In the genomic region with DNA sequence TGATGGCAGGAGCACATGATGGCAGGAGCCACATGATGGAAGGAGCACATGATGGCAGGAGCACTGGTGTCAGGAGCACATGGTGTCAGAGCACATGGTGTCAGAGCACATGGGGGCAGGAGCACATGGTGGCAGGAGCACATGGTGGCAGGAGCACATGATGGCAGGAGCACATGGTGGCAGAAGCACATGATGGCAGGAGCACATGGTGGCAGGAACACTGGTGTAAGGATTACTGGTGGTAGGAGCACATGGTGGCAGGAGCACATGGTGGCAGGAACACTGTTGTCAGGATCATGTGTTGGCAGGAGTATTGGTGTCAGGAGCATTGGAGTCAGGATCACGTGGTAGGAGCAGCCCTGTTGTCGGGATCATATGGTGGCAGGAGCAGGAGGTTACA, we compare ENCODE assay signal across 20 mouse cellular contexts. TPM values are rescaled to one million over a fixed set of nuclear protein-coding genes. Genes with fewer than 3 reads are reported as not detected.
DNase-seq lines count a peak whose midpoint lies in the region; ATAC-seq and TF ChIP-seq lines count a peak whose summit lies in the region.
"Had no signal": no experiment of that assay in that cellular context is flagged by ENCODE, and none has a peak within 500 bp of the region (broad histone marks: within the 10 kb centered on the region; RNA-seq: fewer than 3 reads in every experiment).

No protein-coding gene starts in this region.

- no peak for TF ChIP-seq POLR2A in MEL (IDR thresholded peaks at IDR 0.05; ENCODE audit: control insufficient read depth in 1 of 2, insufficient read depth in 1 of 2, low read depth in 1 of 2, low read length in 2 of 2, poor library complexity in 1 of 2)

- 0 out of 2 replicates have a peak, but pooled peaks have one; percentile 9 for ATAC-seq in kidney, postnatal 0 days (replicated peaks; ENCODE audit: low FRiP score, low read depth)
- peak; percentile 29; the same call in 1 of the 2 replicates for ATAC-seq in megakaryocyte-erythroid progenitor cell, adult 5-6 weeks (replicated peaks; ENCODE audit: low FRiP score, low TSS enrichment, poor library complexity, severe bottlenecking)
- ATAC-seq: intestine, embryonic 15.5 days had no signal

- no peak overlapping the region for H3K9ac ChIP-seq in kidney, postnatal 0 days (ENCODE audit: low read depth, low read length)
- H3K9ac ChIP-seq in MEL (ENCODE audit: control insufficient read depth, low read depth, low read length, poor library complexity, severe bottlenecking) = no peak overlapping the region
- H3K9ac ChIP-seq: hindbrain, embryonic 14.5 days; intestine, embryonic 15.5 days; liver, embryonic 15.5 days; midbrain, embryonic 12.5 days had no signal

- H3K36me3 ChIP-seq in kidney, postnatal 0 days (ENCODE audit: insufficient read depth, low read length) = no peaks in the 10 kb centered on the region
- H3K36me3 ChIP-seq in C2C12 (ENCODE audit: control insufficient read depth, insufficient read depth) (no peaks in the 10 kb centered on the region), MEL (ENCODE audit: control insufficient read depth in 1 of 2, insufficient read depth in 2 of 2, low read length in 2 of 2) (no peaks in the 10 kb centered on the region)
- H3K36me3 ChIP-seq: intestine, embryonic 15.5 days; liver, embryonic 15.5 days; midbrain, embryonic 12.5 days had no signal

- H3K4me3 ChIP-seq in kidney, postnatal 0 days (replicated peaks; ENCODE audit: low read depth, low read length) = no peak overlapping the region
- H3K4me3 ChIP-seq in C2C12 (ENCODE audit: insufficient read depth, poor library complexity, severe bottlenecking) (no peak overlapping the region), MEL (ENCODE audit: control insufficient read depth in 1 of 2, insufficient read depth in 1 of 2, low read depth in 2 of 2, low read length in 2 of 2) (no peak overlapping the region)
- H3K4me3 ChIP-seq: gastrocnemius, adult 2 months; intestine, embryonic 15.5 days; liver, embryonic 15.5 days; midbrain, embryonic 12.5 days had no signal

- no peaks in the 10 kb centered on the region for H3K9me3 ChIP-seq in kidney, postnatal 0 days (replicated peaks; ENCODE audit: low read length)
- H3K9me3 ChIP-seq in MEL (replicated peaks; ENCODE audit: insufficient read depth, low read length) = no peaks in the 10 kb centered on the region
- H3K9me3 ChIP-seq: intestine, embryonic 15.5 days; liver, embryonic 15.5 days had no signal

- no peak overlapping the region for H3K4me2 ChIP-seq in kidney, postnatal 0 days (ENCODE audit: low read length)
- H3K4me2 ChIP-seq: heart, embryonic 11.5 days; hindbrain, embryonic 14.5 days; intestine, embryonic 15.5 days; liver, embryonic 15.5 days; midbrain, embryonic 12.5 days had no signal

- no peak for DNase-seq in kidney, postnatal 0 days (ENCODE audit: low spot score)
- no peak for DNase-seq in kidney, postnatal 25 days
- peak; percentile 11 for DNase-seq in MEL (ENCODE audit: low read depth, low spot score)
- DNase-seq in urinary bladder, postnatal 10 days (ENCODE audit: low spot score) = no peak
- no peak for DNase-seq in right cerebral cortex, postnatal 10 days (ENCODE audit: low spot score in 2 of 2)
- DNase-seq: adrenal gland, adult 8-10 months; cerebellum, adult 9-10 months; gastrocnemius, adult 2 months; heart, postnatal 10 days; kidney, adult 9 months; kidney, postnatal 4 days; thymus, adult 18-20 months had no signal

- no peaks in the 10 kb centered on the region for H3K79me3 ChIP-seq in C2C12 (ENCODE audit: low read depth)

- no peak overlapping the region for H3ac ChIP-seq in C2C12 (ENCODE audit: control insufficient read depth, insufficient read length, low read depth)

- 68% methylated on average over 2 of the region's 2 CpGs for WGBS in kidney, postnatal 0 days

- no peak for TF ChIP-seq RAD21 in MEL (IDR thresholded peaks at IDR 0.05; ENCODE audit: low read depth, low read length)

- no peaks in the 10 kb centered on the region for H3K4me1 ChIP-seq in kidney, postnatal 0 days (replicated peaks; ENCODE audit: insufficient read depth, low read length)
- H3K4me1 ChIP-seq in MEL (ENCODE audit: control insufficient read depth in 1 of 2, insufficient read depth in 2 of 2, low read length in 2 of 2) = no peaks in the 10 kb centered on the region
- H3K4me1 ChIP-seq: intestine, embryonic 15.5 days; liver, embryonic 15.5 days; midbrain, embryonic 12.5 days had no signal

- H3K27me3 ChIP-seq in kidney, postnatal 0 days (ENCODE audit: insufficient read depth, low read length) = no peaks in the 10 kb centered on the region
- H3K27me3 ChIP-seq in C2C12 (ENCODE audit: control insufficient read depth, insufficient read depth, insufficient read length) = peaks cover 6% of the 10 kb centered on the region
- H3K27me3 ChIP-seq in MEL (ENCODE audit: control insufficient read depth in 1 of 2, insufficient read depth in 2 of 2, low read length in 2 of 2) = no peaks in the 10 kb centered on the region
- H3K27me3 ChIP-seq: intestine, embryonic 15.5 days; liver, embryonic 15.5 days; midbrain, embryonic 12.5 days had no signal

- H3K79me2 ChIP-seq in C2C12 (ENCODE audit: control insufficient read depth, insufficient read depth) (no peaks in the 10 kb centered on the region), MEL (ENCODE audit: control insufficient read depth, insufficient read depth, low read length, poor library complexity) (no peaks in the 10 kb centered on the region)

- H3K27ac ChIP-seq in kidney, postnatal 0 days = no peak overlapping the region
- H3K27ac ChIP-seq in MEL (ENCODE audit: control insufficient read depth, low read depth, low read length) = no peak overlapping the region
- H3K27ac ChIP-seq: gastrocnemius, adult 2 months; hindbrain, embryonic 14.5 days; intestine, embryonic 15.5 days; liver, embryonic 15.5 days; midbrain, embryonic 12.5 days had no signal

- TF ChIP-seq EP300 in MEL (IDR thresholded peaks at IDR 0.05; ENCODE audit: low read depth in 1 of 2, low read length in 2 of 2) = no peak

- TF ChIP-seq CTCF in kidney, postnatal 0 days (IDR thresholded peaks at IDR 0.05; ENCODE audit: low read depth) = no peak
- no peak for TF ChIP-seq CTCF in C2C12 (IDR thresholded peaks at IDR 0.05; ENCODE audit: control insufficient read depth, insufficient read depth, insufficient read length)
- no peak for TF ChIP-seq CTCF in MEL (IDR thresholded peaks at IDR 0.05 in 2 of 3, conservative IDR thresholded peaks at IDR 0.05 in 1 of 3; ENCODE audit: control insufficient read depth in 1 of 3, insufficient read depth in 1 of 3, low read depth in 2 of 3, low read length in 3 of 3, poor library complexity in 1 of 3, severe bottlenecking in 1 of 3)

TF ChIP-seq in C2C12, 6 proteins besides CTCF, POLR2A, EP300 and RAD21:
- TF ChIP-seq MAX (IDR thresholded peaks at IDR 0.05) (peak; percentile 37), FOSL1 (IDR thresholded peaks at IDR 0.05; ENCODE audit: insufficient read depth, low read length, poor library complexity, severe bottlenecking) (no peak), MYOG (IDR thresholded peaks at IDR 0.05; ENCODE audit: control insufficient read depth, extremely low read depth, insufficient read length) (no peak)

TF ChIP-seq in MEL, 35 proteins besides CTCF, POLR2A, EP300 and RAD21:
- TF ChIP-seq POLR2AphosphoS5 (IDR thresholded peaks at IDR 0.05; ENCODE audit: borderline replicate concordance, low read depth, low read length) = no peak
- peak; percentile 54; the same call in 1 of the 2 replicates for TF ChIP-seq MAX (IDR thresholded peaks at IDR 0.05; ENCODE audit: low read length)
- TF ChIP-seq MYC (IDR thresholded peaks at IDR 0.05; ENCODE audit: low read depth, low read length) = peak; percentile 48; the same call in 1 of the 2 replicates
- TF ChIP-seq CHD1 (IDR thresholded peaks at IDR 0.05; ENCODE audit: low read depth, low read length) = no peak
TF ChIP-seq in MEL: peak in this region for 2.

RNA-seq across cellular contexts. Expression of gene Ramp3, which starts 52.1 kb away (rescaled TPM):
- 25.0 and 26.5 TPM in 2 replicates for polyA plus RNA-seq in kidney, postnatal 0 days (2015; fragmentation: Nextera tagmentation; extraction: Ambion mirVana)
- 0.05 TPM for polyA plus RNA-seq in C2C12 (2012; fragmentation: generic; extraction: Trizol)
- not detected in 2 replicates for total RNA-seq in MEL (2012; rRNA removed)
- not detected for polyA plus RNA-seq in MEL (2012; ENCODE audit: insufficient read depth in 1 of 2, insufficient read length in 2 of 2, low read depth in 1 of 2, low replicate concordance in 2 of 2, missing spikeins in 1 of 2)
- not detected in 2 replicates for total RNA-seq in megakaryocyte-erythroid progenitor cell, adult 5-6 weeks (2014; fragmentation: Nextera tagmentation)
- not detected in 2 replicates for total RNA-seq in megakaryocyte-erythroid progenitor cell, adult 5-6 weeks (2017)
- total RNA-seq: common myeloid progenitor, adult 5-6 weeks had no signal

Comparison
In these comparisons a context has a peak if more than half of its experiments do, and no peak if none do; other contexts are left out.
1. RNA of gene Ramp3, which starts 52.1 kb away (polyA plus RNA-seq): 25.0 to 26.5 TPM in kidney, postnatal 0 days; 0.05 TPM in C2C12 (single experiment) and not detected in MEL; every median in the first group is over 10 times any median in the second.